Mouse (Mus musculus) myocyte (in vitro differentiated cells): ENCODE results near the gene Tacc2.

Experiments
- MAX ChIP-seq: IDR thresholded peaks from one replicate; pipeline ENCODE4 v1.6.1; 2011; ENCODE audit warnings: low read depth, mild to moderate bottlenecking, control low read depth
- MYOG ChIP-seq, 3 experiments: IDR thresholded peaks; one replicate each; pipeline ENCODE4 v1.6.1; 2011; ENCODE audit warnings: control low read depth in 2 of 3, low read depth in 2 of 3, mild to moderate bottlenecking in 2 of 3; ENCODE audit not compliant: insufficient read length in 2 of 3, control insufficient read depth in 1 of 3, insufficient read depth in 1 of 3
- POLR2A ChIP-seq: IDR thresholded peaks from one replicate; pipeline ENCODE4 v1.6.1; 2011; ENCODE audit warnings: low read depth, mild to moderate bottlenecking, control low read depth, moderate library complexity; ENCODE audit not compliant: insufficient read length
- POLR2AphosphoS2 ChIP-seq: IDR thresholded peaks from one replicate; pipeline ENCODE4 v1.6.1; 2011; ENCODE audit warnings: low read depth, control low read depth; ENCODE audit not compliant: insufficient read length
- SRF ChIP-seq: IDR thresholded peaks from one replicate; pipeline ENCODE4 v1.6.1; 2011; ENCODE audit warnings: low read depth; ENCODE audit not compliant: control insufficient read depth, insufficient read length
- TCF12 ChIP-seq: IDR thresholded peaks from one replicate; pipeline ENCODE4 v1.6.1; 2011; ENCODE audit warnings: mild to moderate bottlenecking, control low read depth; ENCODE audit not compliant: poor library complexity, insufficient read depth, severe bottlenecking

DNA sequence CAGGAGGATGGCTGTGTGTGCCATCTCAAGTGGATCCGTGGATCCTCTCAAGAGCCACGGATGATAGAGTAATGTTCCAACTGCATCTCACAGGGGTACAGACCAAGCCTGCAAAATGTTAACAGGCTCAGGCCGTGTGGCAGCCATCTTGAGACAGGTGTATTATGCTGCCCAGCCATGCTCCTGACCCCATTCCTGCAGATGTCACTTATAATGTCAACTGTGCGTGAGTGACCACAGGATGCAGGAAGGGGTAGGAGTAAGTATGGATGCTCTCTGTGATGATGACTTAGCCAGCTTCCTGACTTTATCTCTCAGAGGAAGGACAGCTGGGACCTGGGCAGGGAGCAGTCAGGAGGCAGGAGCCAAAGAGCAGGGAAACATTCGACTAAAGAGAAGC lies 86.8 kb downstream of the Tacc2 start:
- no peak for TF ChIP-seq SRF
- TF ChIP-seq POLR2AphosphoS2, result no peak
- no peak for TF ChIP-seq TCF12
- no peak for TF ChIP-seq POLR2A
- TF ChIP-seq MAX, result no peak
- TF ChIP-seq MYOG (IDR thresholded peaks at IDR 0.05; ENCODE audit: control insufficient read depth in 1 of 3, insufficient read depth in 1 of 3, insufficient read length in 2 of 3, low read depth in 2 of 3), result no peak
